Mouse (Mus musculus) kidney, embryonic 16.5 days (tissue): Measurements from ENCODE around the gene Pdzd3. TPM values are rescaled to one million over a fixed set of nuclear protein-coding genes. Genes with fewer than 3 reads are reported as not detected.
"Not testable (repeated sequence)": the region's sequence is repeated elsewhere in the genome, so short reads cannot be mapped to it uniquely, and the experiment has no call there.

Experiments
- ATAC-seq: fragments of 200-750 bp; cut with Nextera tagmentation; 2 replicates; pipeline ENCODE4 v1.8.0; 2017; ENCODE audit warnings: moderate TSS enrichment; ENCODE audit not compliant: low FRiP score, low TSS enrichment
- H3K27ac ChIP-seq: fragments of 300-500 bp; sonication (generic); 2 replicates; pipeline ENCODE4 v1.5.1; 2014; ENCODE audit warnings: low read length
- H3K27me3 ChIP-seq: fragments of 300-500 bp; sonication (generic); 2 replicates; pipeline ENCODE4 v1.6.1; 2014; ENCODE audit warnings: low read length, control low read depth, mixed read lengths; ENCODE audit not compliant: insufficient read depth
- H3K36me3 ChIP-seq: fragments of 300-500 bp; sonication (generic); 2 replicates; pipeline ENCODE4 v1.6.1; 2014; ENCODE audit warnings: low read length, control low read depth, mixed read lengths; ENCODE audit not compliant: insufficient read depth
- H3K4me1 ChIP-seq: fragments of 300-500 bp; sonication (generic); 2 replicates; pipeline ENCODE4 v1.6.1; 2014; ENCODE audit warnings: low read length, control low read depth, mixed read lengths; ENCODE audit not compliant: insufficient read depth
- H3K4me2 ChIP-seq: fragments of 300-500 bp; sonication (generic); replicated peaks from 2 replicates; pipeline ENCODE4 v1.6.1; 2014; ENCODE audit warnings: low read depth, low read length
- H3K4me3 ChIP-seq: fragments of 300-500 bp; sonication (generic); 2 replicates; pipeline ENCODE4 v1.5.1; 2014; ENCODE audit warnings: mild to moderate bottlenecking, low read length
- H3K9ac ChIP-seq: fragments of 300-500 bp; sonication (generic); replicated peaks from 2 replicates; pipeline ENCODE4 v1.6.1; 2014; ENCODE audit warnings: low read length
- H3K9me3 ChIP-seq: fragments of 300-500 bp; sonication (generic); 2 replicates; pipeline ENCODE4 v1.6.1; 2016; ENCODE audit warnings: low read length, control low read depth
- WGBS: fragments of 180-500 bp; shearing (Covaris S2); extraction: QIAGEN DNeasy Blood & Tissue Kit; methylation state at CpG from one replicate; pipeline ENCODE4 v1.1.7; 2014; 5-methylcytosine and 5-hydroxymethylcytosine counted together
- polyA plus RNA-seq: library from polyadenylated mRNA; unstranded; fragments of >200 nt; fragmentation: Nextera tagmentation; extraction: Ambion mirVana; gene quantifications from 2 replicates; pipeline ENCODE4 v1.2.1, GENCODE M21; 2015

Gene Pdzd3
- 13.3 and 14.1 TPM in 2 replicates for polyA plus RNA-seq

DNA sequence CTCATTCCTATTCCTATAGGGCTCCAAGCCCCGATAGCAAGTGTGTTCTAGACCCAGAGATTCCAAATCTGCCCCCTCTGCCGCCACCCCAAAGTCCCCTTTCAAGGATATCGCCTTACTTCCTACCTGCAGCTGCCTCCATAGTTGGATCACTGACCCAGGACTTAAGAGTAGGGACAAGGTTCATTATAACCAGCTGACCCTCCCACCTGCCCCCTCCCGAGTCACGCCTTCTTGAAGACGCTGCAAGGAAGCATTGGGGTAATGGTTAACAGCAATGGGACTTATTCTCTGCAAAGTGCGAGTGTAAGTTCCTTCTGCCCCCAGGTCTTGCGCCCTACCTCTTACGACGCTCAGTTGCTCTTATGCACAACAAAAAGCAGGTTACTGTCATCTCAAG lies at the start of gene Pdzd3:
Pdzd3 (minus strand) TSS at position 158 of the 400 bp plus-strand sequence.
- H3K9ac ChIP-seq: 0 out of 2 replicates have a peak within 1 kb of the TSS, but pooled peaks have one; percentile 10
- H3K4me2 ChIP-seq: peak within 1 kb of the TSS; percentile 46
- WGBS: 62% methylated on average over 10 of the region's 10 CpGs
- peaks cover 26% of the 10 kb centered on the region for H3K4me1 ChIP-seq
- H3K36me3 ChIP-seq: no peaks in the 10 kb centered on the region
- H3K27ac ChIP-seq: 0 out of 2 replicates have a peak within 1 kb of the TSS, but pooled peaks have one; percentile 20
- H3K27me3 ChIP-seq: no peaks in the 10 kb centered on the region
- ATAC-seq: no peak
- peak within 1 kb of the TSS; percentile 19 for H3K4me3 ChIP-seq
- no peaks in the 10 kb centered on the region for H3K9me3 ChIP-seq

DNA sequence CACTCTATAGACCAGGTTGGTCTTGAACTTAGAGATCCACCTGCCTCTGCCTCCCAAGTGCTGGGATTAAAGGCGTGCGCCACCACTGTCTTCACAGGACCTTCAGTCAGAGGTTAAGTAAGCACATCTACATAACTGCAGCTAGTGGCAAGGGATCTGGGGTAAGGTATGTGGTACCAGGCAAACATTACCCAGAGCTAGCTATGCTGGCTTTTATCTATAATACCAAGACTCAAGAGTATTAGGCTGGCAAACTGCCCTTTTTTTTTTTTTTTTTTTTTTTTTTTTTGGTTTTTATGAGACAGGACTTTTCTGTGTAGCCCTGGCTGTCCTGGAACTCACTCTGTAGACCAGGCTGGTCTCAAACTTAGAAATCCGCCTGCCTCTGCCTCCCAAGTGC lies 48.7 kb upstream of the Pdzd3 start:
- H3K36me3 ChIP-seq: peaks cover 61% of the 10 kb centered on the region
- H3K4me1 ChIP-seq: not testable (repeated sequence)

DNA sequence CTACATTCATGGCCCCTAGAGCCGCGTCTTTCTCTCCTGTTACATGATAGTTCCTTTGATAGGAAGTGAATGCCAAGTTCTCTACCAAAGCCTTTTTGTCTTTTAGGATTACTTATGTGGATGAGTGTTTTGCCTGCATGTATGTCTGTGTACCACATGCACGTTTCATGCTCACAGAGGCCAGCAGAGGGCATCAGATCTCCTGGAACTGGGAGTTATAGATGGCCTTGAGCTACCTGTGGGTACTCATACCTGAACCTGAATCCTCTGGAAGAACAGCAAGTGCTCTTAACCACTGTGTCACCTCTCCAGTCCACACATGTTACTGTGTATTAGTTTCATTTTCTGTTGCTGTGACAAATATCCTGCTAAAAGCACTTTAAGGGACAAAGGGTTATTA lies 41.2 kb upstream of the Pdzd3 start:
- no peak overlapping the region for H3K4me3 ChIP-seq
- H3K27ac ChIP-seq: no peak overlapping the region
- no peak for ATAC-seq
- peaks cover 45% of the 10 kb centered on the region for H3K36me3 ChIP-seq
- H3K4me1 ChIP-seq: peaks cover 16% of the 10 kb centered on the region
- H3K9me3 ChIP-seq: no peaks in the 10 kb centered on the region
- H3K4me2 ChIP-seq: no peak overlapping the region
- WGBS: 74% methylated on average over 3 of the region's 3 CpGs
- H3K9ac ChIP-seq: no peak overlapping the region
- H3K27me3 ChIP-seq: peaks cover 5% of the 10 kb centered on the region; the same call in 1 of the 2 replicates

More for the DNA sequence above, 48.7 kb upstream of the Pdzd3 start:
- H3K4me3 ChIP-seq, H3K4me2 ChIP-seq, H3K9ac ChIP-seq, H3K9me3 ChIP-seq, ATAC-seq, H3K27me3 ChIP-seq, H3K27ac ChIP-seq: not testable (repeated sequence)
- 90% methylated on average over 3 of the region's 3 CpGs for WGBS

DNA sequence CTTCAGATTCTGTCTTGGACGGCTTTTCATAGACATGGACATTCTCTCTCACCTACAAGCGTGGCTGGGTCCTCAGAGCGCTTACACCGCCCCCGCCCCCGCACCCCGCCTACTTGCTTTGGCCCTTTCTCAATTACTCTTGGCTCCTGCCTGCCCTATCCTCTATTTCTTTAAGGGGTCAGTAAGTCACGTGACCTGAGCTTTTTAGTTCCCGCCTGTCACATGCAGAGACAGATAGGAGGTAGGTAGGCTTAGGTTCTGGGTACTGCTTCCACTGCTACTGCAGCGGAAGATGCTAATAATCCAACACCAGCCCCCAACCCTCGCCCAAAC lies 37.7 kb upstream of the Pdzd3 start:
- peaks cover 16% of the 10 kb centered on the region; the same call in 1 of the 2 replicates for H3K27me3 ChIP-seq
- H3K9me3 ChIP-seq: no peaks in the 10 kb centered on the region
- H3K4me1 ChIP-seq: peaks cover 23% of the 10 kb centered on the region
- H3K27ac ChIP-seq: no peak overlapping the region
- H3K4me2 ChIP-seq: peak overlapping the region; percentile 99; the same call in 1 of the 2 replicates
- 3% methylated on average over 11 of the region's 11 CpGs for WGBS
- H3K4me3 ChIP-seq: no peak overlapping the region; the same call in 1 of the 2 replicates
- H3K9ac ChIP-seq: no peak overlapping the region
- 0 out of 2 replicates have a peak, but pooled peaks have one; percentile 25 for ATAC-seq
- peaks cover 16% of the 10 kb centered on the region for H3K36me3 ChIP-seq

DNA sequence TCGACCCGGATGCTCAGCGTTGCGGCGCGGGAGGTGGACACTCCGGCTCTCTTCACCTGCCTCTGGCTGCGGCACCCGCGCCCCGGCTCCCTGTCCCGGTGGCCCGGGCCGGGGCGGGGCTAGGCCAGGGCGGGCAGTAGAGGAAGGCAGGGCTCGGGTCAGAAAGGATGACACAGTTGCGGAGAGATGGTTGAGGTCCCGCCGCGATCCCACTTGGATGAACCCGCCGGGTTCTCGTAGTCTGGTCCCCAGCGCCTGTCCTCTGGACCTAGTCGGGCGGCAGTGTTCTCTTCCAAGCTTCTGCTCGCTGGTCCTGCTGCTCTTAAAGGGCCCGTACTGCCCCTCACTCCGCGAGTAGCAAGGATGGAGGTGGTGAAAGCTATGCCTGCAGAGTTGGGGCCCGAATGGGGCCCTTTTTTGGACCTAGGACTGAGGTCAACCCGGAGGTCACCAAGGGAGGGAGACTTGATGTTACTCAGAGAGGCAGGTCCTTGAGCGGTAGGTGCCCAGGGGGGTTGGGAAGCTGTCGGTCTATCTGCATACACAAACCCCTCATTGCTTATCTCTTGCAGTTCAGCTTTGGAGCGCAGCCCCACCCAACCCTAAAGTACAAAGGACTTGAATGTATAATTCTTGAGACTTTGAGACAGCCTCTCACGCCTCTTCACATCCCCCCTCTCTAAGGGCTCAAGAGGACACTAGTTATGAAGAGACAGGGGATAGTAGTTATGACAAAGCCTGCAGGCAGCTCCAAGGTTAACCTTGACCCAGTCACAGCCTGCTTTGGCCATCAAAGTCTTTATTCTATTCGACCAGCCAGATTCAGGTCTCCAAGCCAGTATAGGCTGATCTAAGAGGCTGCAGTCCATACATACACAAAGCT lies 37.0 kb upstream of the Pdzd3 start, which contains the start of gene Abcg4:
Abcg4 (minus strand) TSS at position 540 of the 883 bp plus-strand sequence.
- Histone ChIP-seq H3K36me3 (peaks cover 10% of the 10 kb centered on the region), H3K27ac (no peak within 1 kb of the TSS), H3K4me3 (peak within 1 kb of the TSS; percentile 66), H3K27me3 (peaks cover 16% of the 10 kb centered on the region; the same call in 1 of the 2 replicates), H3K4me2 (peak within 1 kb of the TSS; percentile 99), H3K9ac (peak within 1 kb of the TSS; percentile 68), H3K9me3 (no peaks in the 10 kb centered on the region), H3K4me1 (peaks cover 23% of the 10 kb centered on the region)
- WGBS: 1% methylated on average over 33 of the region's 38 CpGs
- ATAC-seq: peak; percentile 60

DNA sequence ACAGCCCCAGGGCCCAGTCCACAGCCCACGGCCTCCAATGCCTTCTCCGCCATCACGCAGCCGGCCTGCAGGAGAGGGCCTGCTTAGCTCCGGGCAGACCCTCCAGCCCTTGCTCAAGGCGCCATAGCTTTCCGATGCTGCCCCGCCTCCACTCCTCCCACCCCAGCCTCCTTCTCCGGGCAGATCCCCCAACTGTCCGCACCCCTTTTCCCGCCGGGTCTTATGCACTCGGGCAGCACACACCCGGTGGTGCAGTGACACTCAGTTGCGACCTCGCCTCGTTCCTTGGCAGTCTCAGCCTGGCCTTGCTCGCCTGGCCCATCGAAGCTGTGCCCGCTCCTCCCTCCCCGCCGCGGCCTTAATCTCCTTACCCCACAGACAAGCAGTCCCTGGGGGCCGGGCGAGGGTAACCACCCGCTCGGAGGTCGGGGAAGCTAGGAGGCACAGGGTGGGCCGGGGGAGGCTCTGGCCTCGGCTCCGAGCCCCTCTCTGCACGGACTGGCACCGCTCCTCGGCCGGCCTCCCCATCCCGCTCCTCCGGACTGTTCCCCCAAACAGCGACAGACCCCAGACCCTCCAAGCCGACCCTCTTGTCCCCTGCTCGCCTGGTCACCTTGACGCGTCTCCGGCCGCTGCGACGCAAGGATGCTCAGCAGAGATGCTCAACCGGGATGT lies 36.3 kb upstream of the Pdzd3 start:
- Histone ChIP-seq H3K9ac (peak overlapping the region; percentile 68), H3K27ac (no peak overlapping the region), H3K27me3 (peaks cover 16% of the 10 kb centered on the region; the same call in 1 of the 2 replicates), H3K36me3 (peaks cover 4% of the 10 kb centered on the region), H3K4me2 (peak overlapping the region; percentile 99), H3K4me1 (peaks cover 23% of the 10 kb centered on the region), H3K4me3 (peak overlapping the region; percentile 66), H3K9me3 (no peaks in the 10 kb centered on the region)
- ATAC-seq: peak; percentile 43
- 1% methylated on average over 47 of the region's 47 CpGs for WGBS

DNA sequence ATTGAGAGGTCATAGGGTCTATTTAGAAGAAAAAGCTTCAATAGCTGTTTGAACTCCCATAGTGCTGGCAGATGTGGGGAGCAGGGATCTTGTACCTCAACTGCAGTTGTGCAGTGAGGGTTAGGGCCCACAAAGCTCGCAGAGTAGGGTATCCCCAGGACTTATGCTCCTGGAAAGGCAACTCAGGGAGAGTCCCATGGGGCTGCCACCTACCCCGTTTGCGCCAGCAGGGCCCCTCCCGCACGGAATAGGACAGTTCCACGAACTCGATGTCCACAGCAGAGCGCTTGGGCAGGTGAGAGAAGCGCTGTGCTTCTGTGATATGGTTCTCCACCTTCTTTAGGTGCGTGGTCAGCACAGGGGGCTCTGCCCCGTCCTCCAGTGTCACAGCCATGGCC lies 35.7 kb upstream of the Pdzd3 start:
- H3K36me3 ChIP-seq: no peaks in the 10 kb centered on the region; the same call in none of the 2 replicates
- no peak overlapping the region for H3K27ac ChIP-seq
- peak overlapping the region; percentile 66 for H3K4me3 ChIP-seq
- peak overlapping the region; percentile 99 for H3K4me2 ChIP-seq
- peaks cover 16% of the 10 kb centered on the region; the same call in 1 of the 2 replicates for H3K27me3 ChIP-seq
- peaks cover 23% of the 10 kb centered on the region for H3K4me1 ChIP-seq
- peak overlapping the region; percentile 68 for H3K9ac ChIP-seq
- 11% methylated on average over 11 of the region's 11 CpGs for WGBS
- no peaks in the 10 kb centered on the region for H3K9me3 ChIP-seq
- ATAC-seq: 0 out of 2 replicates have a peak, but pooled peaks have one; percentile 3

DNA sequence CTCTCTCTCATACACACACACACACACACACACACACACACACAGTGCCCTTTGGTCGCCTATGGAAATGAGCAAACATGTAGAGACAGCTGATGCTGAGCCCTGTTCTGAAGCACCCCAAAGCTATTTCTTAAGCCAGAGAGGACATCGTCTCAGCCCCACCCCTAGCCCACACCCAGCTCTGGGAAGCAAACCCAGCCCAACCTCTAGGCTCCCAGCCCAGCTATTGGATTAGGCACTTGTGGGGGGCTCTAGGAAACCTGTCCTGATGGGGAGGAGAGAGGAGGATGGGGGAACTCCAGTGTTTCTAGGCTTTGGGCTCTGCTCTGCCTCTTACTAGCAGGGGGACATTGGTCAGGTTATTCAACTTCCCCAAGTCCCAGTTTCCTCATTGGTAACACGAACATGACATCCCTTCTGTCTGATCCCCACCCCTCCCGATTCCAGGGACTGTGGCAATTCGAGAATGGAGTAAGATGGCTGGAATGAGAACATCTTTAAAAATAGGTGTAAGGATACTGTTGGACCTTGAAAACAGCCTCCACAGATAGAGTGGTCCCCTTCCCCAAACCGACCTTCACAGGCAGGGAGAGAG lies 35.1 kb upstream of the Pdzd3 start:
- H3K4me1 ChIP-seq: peaks cover 23% of the 10 kb centered on the region
- H3K4me2 ChIP-seq: no peak overlapping the region
- H3K4me3 ChIP-seq: no peak overlapping the region
- ATAC-seq: no peak
- no peaks in the 10 kb centered on the region; the same call in none of the 2 replicates for H3K36me3 ChIP-seq
- no peak overlapping the region for H3K9ac ChIP-seq
- 13% methylated on average over 6 of the region's 6 CpGs for WGBS
- H3K9me3 ChIP-seq: no peaks in the 10 kb centered on the region
- peaks cover 16% of the 10 kb centered on the region; the same call in 1 of the 2 replicates for H3K27me3 ChIP-seq
- H3K27ac ChIP-seq: no peak overlapping the region

DNA sequence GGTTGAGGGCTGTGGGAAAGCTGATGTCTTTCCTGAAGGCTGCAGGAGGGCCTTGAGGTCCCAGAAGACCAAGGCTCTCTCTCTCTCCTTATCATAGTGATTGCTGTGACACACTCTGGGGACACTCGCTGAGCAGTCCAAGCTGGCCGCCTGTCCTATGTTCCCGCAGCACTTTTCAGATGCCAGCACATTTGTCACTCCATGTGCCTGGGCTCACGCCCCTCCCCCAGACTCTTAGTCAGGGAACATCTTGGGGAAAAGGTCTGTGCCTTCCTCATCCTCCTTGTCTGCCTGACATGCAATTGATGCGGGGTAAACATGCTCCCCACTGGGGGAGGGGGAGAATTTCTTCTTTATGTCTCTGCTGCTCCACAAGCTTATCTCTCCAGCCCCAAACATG lies 31.9 kb upstream of the Pdzd3 start:
- Histone ChIP-seq H3K27ac (no peak overlapping the region), H3K9ac (no peak overlapping the region), H3K27me3 (peaks cover 16% of the 10 kb centered on the region; the same call in 1 of the 2 replicates), H3K4me2 (no peak overlapping the region), H3K4me3 (no peak overlapping the region), H3K9me3 (no peaks in the 10 kb centered on the region), H3K4me1 (peaks cover 12% of the 10 kb centered on the region), H3K36me3 (no peaks in the 10 kb centered on the region)
- no peak for ATAC-seq
- 68% methylated on average over 5 of the region's 5 CpGs for WGBS
